Mouse (Mus musculus) CH12.LX (cell line): ENCODE results near the gene Hk3. TPM values are rescaled to one million over a fixed set of nuclear protein-coding genes. Genes with fewer than 3 reads are reported as not detected.

Experiments
- DNase-seq: peaks from one replicate; pipeline ENCODE4 v3.0.0-alpha.2; 2013; ENCODE audit errors: extremely low read depth
- H3K27ac ChIP-seq: 2 replicates; pipeline ENCODE4 v1.5.1; 2012; ENCODE audit warnings: low read depth, mild to moderate bottlenecking, control low read depth, moderate library complexity; ENCODE audit not compliant: insufficient read depth
- H3K27me3 ChIP-seq: replicated peaks from 2 replicates; pipeline ENCODE3; 2012; ENCODE audit warnings: inconsistent platforms
- H3K36me3 ChIP-seq, 2 experiments: replicated peaks in 1 of 2; 2 replicates each; pipeline versions ENCODE3 to v1.6.1; 2012; ENCODE audit warnings: inconsistent platforms in 1 of 2, low read length in 1 of 2, mild to moderate bottlenecking in 1 of 2, mixed read lengths in 1 of 2, moderate library complexity in 1 of 2; ENCODE audit not compliant: control insufficient read depth in 1 of 2, insufficient read depth in 1 of 2
- H3K4me1 ChIP-seq, 2 experiments: 2 replicates each; pipeline ENCODE4 v1.6.1; 2012; ENCODE audit warnings: inconsistent platforms in 1 of 2, moderate library complexity in 1 of 2; ENCODE audit not compliant: insufficient read depth in 2 of 2, control insufficient read depth in 1 of 2
- H3K4me2 ChIP-seq: 2 replicates; pipeline ENCODE4 v1.6.1; 2012; ENCODE audit warnings: low read depth, mild to moderate bottlenecking, control low read depth; ENCODE audit not compliant: poor library complexity, insufficient read depth, severe bottlenecking
- H3K4me3 ChIP-seq, 3 experiments: fragments of 150-350 bp in 1 of 3; sonication (generic) in 1 of 3; replicated peaks in 1 of 3; 2 replicates each; pipeline versions ENCODE3 to v1.5.1; 2011 to 2012; ENCODE audit warnings: low read depth in 2 of 3, low read length in 2 of 3, mild to moderate bottlenecking in 2 of 3, moderate library complexity in 2 of 3, control low read depth in 1 of 3, improper control_type of control experiment in 1 of 3, inconsistent platforms in 1 of 3, mixed read lengths in 1 of 3; ENCODE audit not compliant: poor library complexity in 1 of 3
- H3K79me2 ChIP-seq: replicated peaks from 2 replicates; pipeline ENCODE4 v1.6.1; 2012; ENCODE audit warnings: mild to moderate bottlenecking, moderate library complexity; ENCODE audit not compliant: control insufficient read depth, poor library complexity, insufficient read depth, severe bottlenecking; ENCODE audit errors: extremely low read depth
- H3K9ac ChIP-seq: 2 replicates; pipeline ENCODE4 v1.6.1; 2012; ENCODE audit warnings: low read depth, mild to moderate bottlenecking, control low read depth, moderate library complexity; ENCODE audit not compliant: insufficient read depth
- H3K9me3 ChIP-seq: replicated peaks from 2 replicates; pipeline ENCODE3; 2012; ENCODE audit warnings: low read length, inconsistent platforms, mixed read lengths
- BHLHE40 ChIP-seq: IDR thresholded peaks from 2 replicates; pipeline ENCODE4 v1.6.1; 2011; ENCODE audit warnings: mild to moderate bottlenecking, low read depth, low read length, improper control_type of control experiment
- CHD1 ChIP-seq: IDR thresholded peaks from 2 replicates; pipeline ENCODE4 v1.6.1; 2012; ENCODE audit warnings: low read depth, low read length, improper control_type of control experiment, inconsistent platforms
- ELF1 ChIP-seq: IDR thresholded peaks from 2 replicates; pipeline ENCODE4 v1.6.1; 2014; ENCODE audit warnings: low read depth, mild to moderate bottlenecking, inconsistent platforms, low read length, improper control_type of control experiment
- EP300 ChIP-seq: IDR thresholded peaks from 2 replicates; pipeline ENCODE4 v1.6.1; 2011; ENCODE audit warnings: low read length, improper control_type of control experiment
- IRF4 ChIP-seq: IDR thresholded peaks from 2 replicates; pipeline ENCODE4 v1.6.1; 2014; ENCODE audit warnings: low read depth, mild to moderate bottlenecking, inconsistent platforms, low read length, improper control_type of control experiment
- KAT2A ChIP-seq: IDR thresholded peaks from 2 replicates; pipeline ENCODE4 v1.6.1; 2012; ENCODE audit warnings: low read length, improper control_type of control experiment, inconsistent platforms; ENCODE audit not compliant: insufficient replicate concordance
- MAFK ChIP-seq: IDR thresholded peaks from 2 replicates; pipeline ENCODE4 v1.6.1; 2011; ENCODE audit warnings: low read length, improper control_type of control experiment; ENCODE audit not compliant: insufficient replicate concordance
- MAZ ChIP-seq: IDR thresholded peaks from 2 replicates; pipeline ENCODE4 v1.6.1; 2012; ENCODE audit warnings: low read depth, mild to moderate bottlenecking, inconsistent platforms, low read length, improper control_type of control experiment, moderate library complexity
- MEF2A ChIP-seq: IDR thresholded peaks from 2 replicates; pipeline ENCODE4 v1.6.1; 2014; ENCODE audit warnings: low read depth, mild to moderate bottlenecking, inconsistent platforms, low read length, improper control_type of control experiment, borderline replicate concordance
- NELFE ChIP-seq: IDR thresholded peaks from 2 replicates; pipeline ENCODE4 v1.6.1; 2011; ENCODE audit warnings: low read depth, low read length, improper control_type of control experiment
- NRF1 ChIP-seq: IDR thresholded peaks from 2 replicates; pipeline ENCODE4 v1.6.1; 2014; ENCODE audit warnings: low read depth, mild to moderate bottlenecking, inconsistent platforms, low read length, improper control_type of control experiment, moderate library complexity
- POLR2A ChIP-seq: IDR thresholded peaks from 2 replicates; pipeline ENCODE4 v1.6.1; 2011; ENCODE audit warnings: low read depth, mild to moderate bottlenecking, improper control_type of control experiment, low read length
- RAD21 ChIP-seq: IDR thresholded peaks from 2 replicates; pipeline ENCODE4 v1.6.1; 2011; ENCODE audit warnings: low read depth, mild to moderate bottlenecking, low read length, improper control_type of control experiment, moderate library complexity
- TCF12 ChIP-seq: IDR thresholded peaks from 2 replicates; pipeline ENCODE4 v1.6.1; 2014; ENCODE audit warnings: low read depth, mild to moderate bottlenecking, inconsistent platforms, low read length, improper control_type of control experiment
- UBTF ChIP-seq: IDR thresholded peaks from 2 replicates; pipeline ENCODE4 v1.6.1; 2012; ENCODE audit warnings: low read depth, mild to moderate bottlenecking, inconsistent platforms, low read length, improper control_type of control experiment, moderate library complexity
- USF1 ChIP-seq: IDR thresholded peaks from 2 replicates; pipeline ENCODE4 v1.6.1; 2014; ENCODE audit warnings: low read depth, mild to moderate bottlenecking, inconsistent platforms, low read length, improper control_type of control experiment
- USF2 ChIP-seq: conservative IDR thresholded peaks from 2 replicates; pipeline ENCODE4 v1.6.1; 2011; ENCODE audit warnings: low read depth, low read length, improper control_type of control experiment
- ZMIZ1 ChIP-seq: IDR thresholded peaks from 2 replicates; pipeline ENCODE4 v1.6.1; 2012; ENCODE audit warnings: low read depth, mild to moderate bottlenecking, inconsistent platforms, low read length, improper control_type of control experiment
- dilution Hi-C: fragments of 300-500 bp; cut with MboI; formaldehyde crosslinking; loops from 2 replicates; pipeline ENCODE4 v1.14.3; 2020; ENCODE audit warnings: low sequenced_read_pairs; ENCODE audit not compliant: extremely low pct_unique_long_range_greater_than_20kb, extremely low pct_ligation_motif_present
- in situ Hi-C: fragments of 300-500 bp; cut with MboI; formaldehyde crosslinking; loops from 3 replicates; pipeline ENCODE4 v1.14.3; 2019; ENCODE audit warnings: low sequenced_read_pairs, low pct_ligation_motif_present, low pct_unique_long_range_greater_than_20kb, mixed read lengths
- polyA plus RNA-seq: library from polyadenylated mRNA; unstranded; fragments of >175 nt; gene quantifications from 2 replicates; pipeline ENCODE4 v1.2.1, GENCODE M21; 2012; ENCODE audit warnings: low read depth; ENCODE audit not compliant: insufficient read length
- total RNA-seq, 2 experiments: library from RNA; depleted of rRNA; stranded (reverse); fragments of 300-350 nt in 1 of 2; fragments of >200 nt in 1 of 2; gene quantifications; 2 replicates each; pipeline ENCODE4 v1.2.3; 2012 to 2014

Hk3 gene
- total RNA-seq (2012; rRNA removed), result 0.04 TPM in 2 replicates
- total RNA-seq (2014; rRNA removed), result not detected in 2 replicates
- polyA plus RNA-seq, result 0.10 TPM in 1 of 2 replicates, not detected in the other

DNA sequence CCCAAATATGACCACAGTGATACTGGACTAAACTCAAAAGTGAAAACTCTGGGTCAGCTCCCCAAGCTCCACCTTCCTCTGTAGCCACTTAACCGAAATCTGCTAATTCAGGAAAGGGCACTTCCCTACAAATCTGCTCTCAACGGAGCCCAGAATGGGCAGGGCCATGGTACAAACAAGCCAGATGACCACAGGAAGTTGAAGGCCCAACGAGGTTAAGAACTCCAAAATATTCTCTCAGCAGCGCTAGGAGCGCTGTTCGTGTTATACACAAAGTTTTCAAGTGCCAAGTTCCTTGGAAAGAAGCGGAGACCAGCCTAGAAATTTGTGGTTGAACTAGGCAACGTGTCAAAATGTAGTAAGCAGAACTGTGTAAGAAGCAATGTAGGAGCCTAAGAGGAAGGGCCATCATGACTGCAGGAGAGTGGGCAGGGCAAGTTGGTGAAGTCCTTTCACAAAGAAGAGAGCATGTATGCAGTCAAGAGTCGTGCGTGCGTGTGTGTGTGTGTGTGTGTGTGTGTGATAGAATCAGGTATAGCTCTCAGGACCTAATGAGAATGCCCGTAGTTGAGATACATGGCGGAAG lies at the start of gene Hk3:
Hk3 (minus strand) TSS at position 192 of the 586 bp plus-strand sequence.
- TF ChIP-seq UBTF (no peak), ELF1 (no peak), POLR2A (no peak), TCF12 (no peak), MAFK (no peak), BHLHE40 (no peak), MAZ (no peak), CHD1 (no peak), KAT2A (no peak), EP300 (no peak), IRF4 (no peak), ZMIZ1 (no peak)
- TF ChIP-seq, all 38 proteins: peak for 0
- in situ Hi-C loops, result no loop called here
- dilution Hi-C loops, result no loop called here
- peaks cover 15 to 31% of the 10 kb centered on the region in 2 experiments for H3K4me1 ChIP-seq
- H3K27me3 ChIP-seq, result peaks cover 1% of the 10 kb centered on the region
- no peak within 1 kb of the TSS for H3K9ac ChIP-seq
- no peak within 1 kb of the TSS for H3K4me2 ChIP-seq
- peaks cover 1 to 11% of the 10 kb centered on the region in 2 experiments for H3K36me3 ChIP-seq
- DNase-seq, result no peak
- H3K4me3 ChIP-seq, result no peak within 1 kb of the TSS
- H3K9me3 ChIP-seq, result no peaks in the 10 kb centered on the region
- no peaks in the 10 kb centered on the region for H3K79me2 ChIP-seq
- no peak within 1 kb of the TSS for H3K27ac ChIP-seq

DNA sequence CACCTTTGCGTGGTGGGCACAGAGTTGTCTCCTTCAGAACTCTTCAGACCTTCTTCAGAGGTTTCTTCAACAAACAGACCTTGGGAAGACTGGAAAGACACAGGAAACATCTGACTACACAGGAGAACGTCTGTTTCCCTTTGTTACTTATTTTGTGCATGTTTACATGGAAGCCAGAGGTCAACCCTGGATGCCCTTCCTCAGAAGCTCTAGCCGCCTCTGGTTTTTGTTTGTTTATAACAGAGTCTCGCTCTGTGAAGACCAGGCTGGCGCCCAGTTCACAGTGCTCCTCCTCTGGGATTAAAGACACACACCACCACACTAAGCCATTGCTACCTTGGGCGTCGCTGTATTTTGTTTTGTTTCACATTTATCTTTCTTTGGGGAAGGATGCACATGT lies 48.5 kb upstream of the Hk3 start:
- peaks cover 0 to 19% of the 10 kb centered on the region in 2 experiments; a peak in 2 of 4 replicates for H3K4me1 ChIP-seq
- H3K27me3 ChIP-seq, result no peaks in the 10 kb centered on the region
- H3K4me2 ChIP-seq, result no peak overlapping the region
- TF ChIP-seq NELFE (no peak), TCF12 (no peak), USF2 (no peak), NRF1 (no peak), MEF2A (no peak), ELF1 (no peak), USF1 (no peak), EP300 (no peak), RAD21 (no peak)
- H3K9me3 ChIP-seq, result no peaks in the 10 kb centered on the region
- no peak overlapping the region for H3K4me3 ChIP-seq
- no peaks in the 10 kb centered on the region for H3K79me2 ChIP-seq
- H3K36me3 ChIP-seq, result peaks cover 9 to 32% of the 10 kb centered on the region in 2 experiments
- H3K27ac ChIP-seq, result no peak overlapping the region
- DNase-seq, result no peak
- in situ Hi-C loops (no loop called here), dilution Hi-C loops (no loop called here)
- H3K9ac ChIP-seq, result no peak overlapping the region
